Mouse (Mus musculus) thymus, postnatal 10 days (tissue): ENCODE data around the gene Tbc1d1.
A peak's percentile ranks its signal among the peaks of the same experiment; 100 is the strongest.

Experiments used
- DNase-seq, 2 experiments: peaks; one replicate each; pipeline ENCODE4 v3.0.0; 2021; ENCODE audit warnings: low spot score in 2 of 2

Tbc1d1 gene

DNA sequence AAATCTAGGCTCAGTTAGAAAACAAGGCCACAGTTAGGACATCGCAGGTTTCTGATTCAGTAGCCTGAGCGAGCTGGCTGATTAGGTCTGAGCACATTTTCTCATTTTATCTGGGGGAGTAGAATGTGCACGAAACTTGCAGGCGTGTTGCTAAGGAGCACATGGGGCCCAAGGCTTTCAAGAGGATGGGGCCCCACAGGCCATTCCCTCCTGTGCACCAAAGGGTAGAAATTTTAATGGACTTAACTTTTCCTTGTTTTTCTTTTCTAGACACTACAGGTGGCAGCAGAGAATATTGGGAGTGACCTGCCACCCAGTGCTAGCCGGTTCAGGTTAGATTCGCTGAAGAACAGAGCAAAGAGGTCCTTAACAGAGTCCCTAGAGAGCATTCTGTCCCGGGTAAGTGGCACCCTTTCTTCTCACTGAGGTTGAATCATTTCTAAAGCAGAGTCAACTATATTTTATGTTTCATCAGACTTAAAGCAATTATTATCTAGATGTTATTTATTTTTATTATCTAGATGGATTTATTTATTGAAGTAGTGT, 121.6 kb downstream of the Tbc1d1 start:
- DNase-seq: no peak

GRCm38 (mm10) chr5:64279668-64280067, 123.6 kb downstream of the Tbc1d1 start:
- DNase-seq: no peak

DNA sequence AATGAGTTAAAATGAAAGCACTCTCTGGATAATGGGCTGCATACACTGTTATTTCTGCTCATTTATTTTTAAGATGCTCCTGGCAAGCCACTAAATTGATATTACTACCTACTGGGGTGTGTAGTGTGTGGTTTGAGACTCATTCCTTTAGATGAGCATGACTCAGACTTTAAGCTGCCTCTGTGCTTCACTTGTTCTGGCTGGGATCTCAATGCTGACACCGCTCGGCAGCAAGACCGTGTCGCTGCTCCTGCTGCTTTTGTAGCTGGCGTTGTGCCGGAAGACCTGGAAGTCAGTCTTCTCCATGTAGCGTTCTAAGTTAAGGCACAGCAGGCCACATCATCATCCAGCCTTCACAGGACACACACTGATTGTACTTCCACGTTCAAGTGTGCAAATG, 124.1 kb downstream of the Tbc1d1 start:
- no peak for DNase-seq

DNA sequence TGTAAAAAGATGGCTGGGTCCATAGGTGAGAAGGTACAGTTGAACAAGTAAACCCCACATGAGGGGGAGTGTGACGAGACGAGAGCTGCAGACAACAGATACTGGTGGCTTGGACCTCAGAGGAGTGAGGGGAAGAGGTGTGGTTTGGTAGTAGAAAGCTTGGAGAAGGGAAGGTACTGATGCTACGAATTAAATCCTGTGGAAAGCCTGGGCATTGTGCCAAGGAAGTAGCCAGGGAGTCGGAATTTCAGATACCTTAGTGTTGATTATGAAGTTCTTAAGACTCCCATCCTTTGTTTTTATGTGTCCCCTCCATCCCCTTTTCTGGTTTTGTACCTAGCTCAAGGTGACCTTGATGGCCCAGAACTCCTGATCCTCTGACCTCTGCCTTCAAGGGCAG, 124.5 kb downstream of the Tbc1d1 start:
- DNase-seq: no peak

DNA sequence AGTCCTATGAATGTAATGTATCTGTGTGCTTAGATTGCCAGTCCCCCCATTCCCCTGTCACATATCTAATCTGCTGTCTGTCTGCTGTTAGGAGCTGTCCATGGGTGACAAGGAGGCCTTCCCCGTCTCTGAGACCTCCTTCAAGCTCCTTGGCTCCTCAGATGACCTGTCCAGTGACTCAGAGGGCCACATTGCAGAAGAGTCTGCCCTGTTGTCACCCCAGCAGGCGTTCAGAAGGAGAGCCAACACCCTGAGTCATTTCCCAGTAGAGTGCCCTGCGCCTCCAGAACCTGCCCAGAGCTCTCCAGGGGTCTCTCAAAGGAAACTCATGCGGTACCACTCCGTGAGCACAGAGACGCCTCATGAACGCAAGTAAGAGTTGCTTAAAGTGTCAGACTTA, 125.6 kb downstream of the Tbc1d1 start:
- DNase-seq: no peak

DNA sequence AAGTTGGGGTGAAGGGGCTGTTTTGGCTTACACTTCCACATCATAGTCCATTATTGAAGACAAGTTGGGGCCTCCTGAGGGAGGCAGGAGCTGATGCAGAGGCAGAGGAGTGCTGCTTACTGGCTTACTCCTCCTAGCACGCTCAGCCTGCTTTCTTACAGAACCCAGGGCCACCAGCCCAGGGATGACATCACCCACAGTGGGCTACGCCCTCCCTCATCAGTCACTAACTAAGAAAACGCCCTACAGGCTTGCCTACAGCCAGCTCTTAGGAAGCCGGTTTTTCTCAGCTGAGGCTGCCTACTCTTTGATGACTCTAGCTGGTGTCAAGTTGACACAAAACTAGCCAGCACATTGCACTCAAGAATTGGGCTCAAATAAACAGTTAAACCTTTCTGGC, 126.5 kb downstream of the Tbc1d1 start:
- DNase-seq: no peak

- no peak for DNase-seq
Measured at GRCm38 (mm10) chr5:64285289-64285688, 129.2 kb downstream of the Tbc1d1 start.

- DNase-seq: no peak
Measured at GRCm38 (mm10) chr5:64285851-64286250, 129.7 kb downstream of the Tbc1d1 start.

DNA sequence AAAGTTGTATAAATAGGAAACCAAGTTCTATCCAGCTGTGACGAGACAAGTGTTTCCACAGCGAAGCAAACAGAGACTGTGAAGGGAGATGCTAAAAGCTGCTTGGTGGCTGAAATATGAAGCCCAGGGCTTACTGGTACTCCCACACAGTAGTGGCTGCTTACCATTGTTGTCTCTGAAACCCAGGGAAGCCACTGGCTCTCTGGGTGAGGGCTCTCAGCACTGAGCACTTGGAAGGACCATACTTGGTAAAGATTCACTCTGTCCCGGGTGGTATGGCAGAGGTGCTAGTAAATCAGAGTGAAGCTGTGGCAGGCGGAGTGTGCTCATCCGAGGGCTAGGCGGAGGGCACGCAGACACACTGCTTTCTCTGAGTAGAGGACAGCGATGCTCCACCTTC, 131.2 kb downstream of the Tbc1d1 start:
- no peak for DNase-seq

DNA sequence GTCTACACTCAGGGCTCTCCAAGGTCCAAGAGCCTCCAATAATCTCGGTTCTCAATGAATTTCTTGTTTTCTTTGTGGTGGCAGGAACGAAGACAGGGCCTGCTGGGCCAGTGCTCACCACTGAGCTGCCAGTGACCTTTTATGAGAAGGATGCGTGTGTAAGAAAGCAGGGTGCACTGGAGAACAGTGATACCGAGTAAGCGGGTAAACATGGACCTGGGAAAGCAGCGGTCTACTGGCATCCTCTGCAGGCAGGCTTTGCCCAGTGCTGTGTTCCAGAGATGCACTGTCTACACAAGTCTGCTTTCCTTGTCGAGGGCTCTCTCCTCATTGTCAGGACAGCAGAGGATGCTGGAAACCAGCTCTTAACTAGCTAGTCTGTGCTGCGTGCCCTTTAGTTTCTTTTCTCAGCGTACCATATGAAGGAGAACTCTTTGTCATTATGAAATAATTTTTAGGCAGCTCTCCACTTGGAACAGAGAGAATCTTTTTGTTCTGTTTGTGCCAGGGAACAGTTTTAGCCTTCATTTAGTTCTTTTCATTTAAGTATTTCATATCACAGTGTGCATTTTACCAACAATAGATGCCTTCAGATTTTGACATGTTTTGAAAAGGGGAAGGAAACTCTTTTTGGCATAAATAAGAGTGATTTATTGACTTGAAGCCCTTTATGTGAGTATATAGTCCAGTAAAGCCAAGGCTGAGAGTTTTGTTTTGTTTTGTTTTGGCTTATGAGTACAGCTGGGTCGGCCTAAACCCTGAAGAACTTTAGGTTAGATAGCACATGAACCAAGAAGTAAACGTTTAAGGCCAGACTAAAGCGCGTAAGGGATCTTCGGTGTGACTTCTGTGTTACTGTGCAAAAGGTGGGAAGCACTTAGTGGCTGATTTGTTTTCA, 132.2 kb downstream of the Tbc1d1 start:
- DNase-seq: no peak

GRCm38 (mm10) chr5:64289202-64290060, 133.3 kb downstream of the Tbc1d1 start:
- peak; percentile 53 to 75 for DNase-seq

DNA sequence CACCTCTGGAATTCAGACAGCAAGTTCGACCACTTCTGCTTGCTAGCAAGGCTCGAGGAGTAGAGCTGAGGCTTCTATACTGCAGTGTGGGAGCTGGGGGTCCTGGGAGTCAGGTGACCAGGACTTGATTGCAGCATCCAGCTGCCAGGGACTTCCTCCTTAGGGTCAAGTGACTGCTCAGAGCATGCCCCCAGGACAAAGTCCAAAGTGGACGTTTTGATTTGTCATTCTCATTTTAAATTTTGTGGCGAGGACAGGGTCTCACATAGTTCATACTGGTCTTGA, 133.9 kb downstream of the Tbc1d1 start:
- no peak for DNase-seq

GRCm38 (mm10) chr5:64291657-64292056, 135.6 kb downstream of the Tbc1d1 start:
- DNase-seq: no peak

DNA sequence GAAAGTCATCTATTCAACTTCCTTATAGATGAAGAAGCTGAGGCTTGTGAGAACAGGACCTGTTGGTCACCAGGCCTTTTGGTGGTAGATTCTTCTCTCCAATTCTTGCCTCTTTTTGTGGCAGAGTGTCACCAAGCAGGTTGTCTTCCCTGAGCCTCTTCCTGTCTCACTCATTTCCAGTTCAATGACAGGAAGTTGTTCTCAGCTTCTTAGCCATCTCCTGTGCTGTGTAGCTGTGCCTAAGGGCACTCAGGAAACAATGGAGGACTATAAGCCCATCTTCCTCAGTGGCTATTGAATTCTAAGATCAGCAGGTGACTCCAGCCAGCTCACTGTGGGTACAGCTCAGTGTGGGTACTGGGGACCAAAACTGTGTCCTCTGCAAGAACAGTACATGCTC, 139.5 kb downstream of the Tbc1d1 start:
- DNase-seq: no peak

GRCm38 (mm10) chr5:64296328-64296727, 140.2 kb downstream of the Tbc1d1 start:
- DNase-seq: no peak

- no peak for DNase-seq
Measured at GRCm38 (mm10) chr5:64297100-64297499, 141.0 kb downstream of the Tbc1d1 start.

DNA sequence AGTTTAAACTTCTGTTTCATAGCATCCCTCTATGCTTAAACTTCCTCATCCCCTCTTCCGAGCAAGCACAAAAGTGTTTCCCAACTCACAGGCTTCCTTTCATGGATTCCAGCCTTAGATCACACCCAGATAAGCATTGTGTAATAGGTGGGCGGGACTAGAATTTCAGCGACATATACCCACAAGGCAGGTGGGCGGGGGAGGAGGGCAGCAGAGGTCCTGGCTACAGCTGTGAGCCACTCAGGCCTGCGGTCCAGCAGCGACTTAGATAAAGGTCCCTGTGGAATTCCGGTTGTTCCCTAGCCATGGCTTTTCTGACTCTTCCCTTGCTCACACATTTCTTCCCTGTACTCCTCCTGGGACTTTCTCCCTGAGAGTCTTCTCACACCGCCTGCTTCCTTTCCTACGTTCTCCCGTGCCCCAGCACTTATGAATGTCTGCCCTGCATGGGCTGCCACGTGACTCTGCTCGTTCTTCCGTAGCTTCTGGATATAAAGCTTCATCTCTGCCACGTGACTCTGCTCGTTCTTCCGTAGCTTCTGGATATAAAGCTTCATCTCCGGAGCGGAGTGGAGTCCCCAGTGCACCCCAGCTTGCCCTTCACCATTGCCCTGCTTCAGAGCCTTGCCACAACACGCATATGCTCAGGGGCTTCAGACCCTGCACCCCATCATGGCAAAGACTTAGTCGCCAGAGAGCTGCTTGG, 142.4 kb downstream of the Tbc1d1 start:
- no peak for DNase-seq

- DNase-seq: no peak
Measured at GRCm38 (mm10) chr5:64299508-64300324, 143.6 kb downstream of the Tbc1d1 start.

GRCm38 (mm10) chr5:64301246-64301645, 145.1 kb downstream of the Tbc1d1 start:
- DNase-seq: no peak

GRCm38 (mm10) chr5:64307289-64307688, 151.2 kb downstream of the Tbc1d1 start:
- DNase-seq: no peak

GRCm38 (mm10) chr5:64312295-64312694, 156.2 kb downstream of the Tbc1d1 start:
- no peak for DNase-seq
